Mouse (Mus musculus) urinary bladder, postnatal 10 days (tissue): ENCODE measurements around the gene Rab20.

Source experiments
- DNase-seq: peaks from one replicate; pipeline ENCODE4 v3.0.0; 2022; ENCODE audit warnings: low spot score

The Rab20 gene

GRCm38 (mm10) chr8:11452974-11453373 is 25.5 kb downstream of the Rab20 start:
- no peak for DNase-seq

- DNase-seq, result no peak
Observed at GRCm38 (mm10) chr8:11452559-11452958, 26.0 kb downstream of the Rab20 start.

GRCm38 (mm10) chr8:11452152-11452551 is 26.4 kb downstream of the Rab20 start:
- DNase-seq, result no peak

DNA sequence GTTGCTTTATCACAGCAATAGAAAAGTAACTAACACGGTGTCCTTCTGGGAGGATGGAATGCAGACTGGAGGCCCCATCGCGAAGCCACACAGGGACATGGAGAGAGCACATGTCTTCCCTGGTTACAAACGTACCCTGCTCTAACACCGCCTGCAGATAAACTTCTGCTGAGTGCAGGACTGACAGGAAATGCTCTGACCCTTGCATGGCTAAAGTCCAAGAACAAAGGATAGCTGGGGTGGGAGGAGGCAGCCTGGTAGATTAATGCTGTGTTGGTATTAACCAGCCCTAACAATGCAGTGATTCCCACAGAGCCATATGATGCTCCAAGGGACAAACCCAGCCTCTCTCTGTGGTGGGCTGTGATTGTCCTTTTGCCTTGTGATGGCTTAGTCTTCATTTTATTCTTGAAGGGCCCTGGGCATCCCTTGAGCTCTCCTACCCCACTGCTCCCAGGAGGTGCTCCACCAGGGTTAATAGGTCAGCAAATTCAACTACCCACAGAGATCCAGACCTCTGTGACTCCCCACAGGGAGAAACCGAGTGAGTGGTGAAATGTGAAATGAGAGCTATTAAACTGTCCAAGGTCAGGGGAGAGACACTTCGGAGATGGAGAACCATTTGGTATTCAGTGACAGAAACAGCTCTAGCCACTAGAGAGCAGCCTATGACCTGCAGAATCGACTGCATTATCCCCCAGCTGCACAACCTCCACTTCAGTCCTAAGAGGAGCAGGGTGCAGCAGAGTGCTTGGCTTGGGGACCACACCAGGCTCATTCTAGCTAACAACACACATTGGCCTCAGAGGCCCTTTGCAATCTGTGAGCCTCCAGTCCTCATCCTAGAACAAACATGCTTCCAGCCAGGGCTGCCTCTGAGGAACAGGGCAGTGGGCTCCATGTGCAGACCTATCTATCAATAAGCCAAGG is 28.1 kb downstream of the Rab20 start:
- no peak for DNase-seq

DNA sequence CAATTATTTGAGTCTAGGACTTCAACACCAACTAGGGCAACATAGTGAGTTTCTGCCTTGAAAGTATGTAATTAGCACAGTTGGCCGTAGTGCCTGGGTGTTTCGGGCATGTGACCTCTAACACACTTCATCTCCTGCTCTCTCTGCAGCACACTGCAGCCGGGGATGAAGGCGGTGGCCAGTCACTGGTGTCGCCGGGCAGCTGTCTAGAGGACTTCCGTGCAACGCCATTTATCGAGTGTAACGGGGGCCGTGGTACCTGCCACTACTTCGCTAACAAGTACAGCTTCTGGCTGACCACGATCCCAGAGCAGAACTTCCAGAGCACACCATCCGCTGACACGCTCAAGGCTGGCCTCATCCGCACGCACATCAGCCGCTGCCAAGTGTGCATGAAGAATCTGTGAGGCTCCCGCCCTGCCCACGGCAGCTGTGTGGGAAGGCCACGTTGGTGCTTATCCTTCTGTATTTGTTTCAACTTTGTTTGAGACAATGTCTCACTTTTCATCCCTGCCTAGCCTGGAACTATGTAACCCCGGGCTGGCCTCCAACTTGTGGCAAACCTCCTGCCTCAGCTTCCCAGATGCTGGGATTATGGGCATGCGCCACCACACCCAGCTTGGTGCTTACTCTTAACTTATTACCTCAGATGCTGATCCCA is 30.5 kb downstream of the Rab20 start:
- DNase-seq, result no peak

DNA sequence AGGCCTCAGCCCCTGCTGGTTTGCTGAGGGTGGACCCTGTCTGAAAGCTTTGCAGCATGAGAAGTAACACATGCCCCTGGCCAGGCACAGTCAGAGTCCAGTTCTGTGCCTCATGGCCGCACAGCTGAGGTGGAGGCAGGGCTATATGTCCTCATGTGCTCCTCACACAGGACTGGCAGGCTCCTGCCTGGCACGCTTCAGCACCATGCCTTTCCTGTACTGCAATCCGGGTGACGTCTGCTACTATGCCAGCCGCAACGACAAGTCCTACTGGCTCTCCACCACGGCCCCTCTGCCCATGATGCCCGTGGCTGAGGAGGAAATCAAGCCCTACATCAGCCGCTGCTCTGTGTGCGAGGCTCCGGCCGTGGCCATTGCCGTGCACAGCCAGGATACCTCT is 32.7 kb downstream of the Rab20 start:
- DNase-seq, result no peak

DNA sequence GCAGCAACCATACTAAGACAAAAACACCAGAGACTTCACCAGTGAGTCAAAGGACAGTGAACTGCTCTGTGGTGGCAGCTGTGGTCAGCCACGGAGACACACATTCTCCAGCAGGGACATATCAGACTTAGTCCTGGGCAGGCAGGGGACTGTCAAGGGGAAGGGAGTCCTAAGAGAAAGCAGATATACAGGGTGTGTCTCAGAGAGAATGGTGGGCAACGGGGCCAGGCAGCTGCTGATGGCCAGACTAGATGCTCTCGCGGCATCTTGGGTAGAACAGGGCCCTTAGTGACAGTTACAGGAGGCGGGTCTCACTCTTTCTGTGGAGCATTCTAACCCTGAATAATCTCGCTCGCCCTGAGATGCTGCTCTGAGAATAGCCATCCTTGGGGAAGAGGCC is 34.3 kb downstream of the Rab20 start:
- no peak for DNase-seq

DNA sequence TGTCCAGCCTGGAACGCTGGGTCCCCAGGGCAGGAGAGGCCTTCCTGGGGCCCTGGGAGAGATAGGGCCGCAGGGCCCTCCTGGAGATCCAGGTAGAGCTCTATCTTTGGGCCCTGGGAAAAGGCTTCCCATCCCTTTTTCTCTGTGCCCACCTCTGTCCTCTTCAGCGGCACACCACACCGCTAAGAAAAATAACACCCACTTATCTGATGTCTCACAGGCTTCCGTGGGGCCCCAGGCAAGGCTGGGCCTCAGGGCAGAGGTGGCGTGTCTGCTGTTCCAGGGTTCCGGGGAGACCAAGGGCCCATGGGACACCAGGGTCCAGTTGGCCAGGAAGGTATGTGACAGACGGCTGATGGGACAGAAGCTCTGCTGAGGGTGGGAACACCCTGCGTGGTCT is 34.9 kb downstream of the Rab20 start:
- DNase-seq, result no peak

DNA sequence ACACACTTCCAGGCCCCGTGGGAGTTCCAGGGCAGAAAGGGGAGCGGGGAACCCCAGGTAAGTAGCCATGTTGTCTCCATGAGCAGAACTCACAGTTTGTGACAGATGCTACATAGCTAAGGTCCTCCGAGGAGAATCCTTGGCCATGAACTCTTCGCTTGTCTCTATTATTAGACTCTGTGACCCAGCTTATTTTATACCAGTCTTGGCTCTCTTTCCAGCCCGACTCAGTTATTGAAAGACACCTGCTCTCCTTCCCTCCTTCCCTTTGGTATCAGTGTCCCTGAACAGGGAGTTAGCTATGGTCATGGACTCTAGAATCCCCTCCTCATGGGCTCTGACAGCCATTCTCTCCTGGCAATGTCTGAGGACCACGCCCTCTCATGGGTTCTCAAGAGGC is 37.2 kb downstream of the Rab20 start:
- no peak for DNase-seq

GRCm38 (mm10) chr8:11437862-11438261 is 40.6 kb downstream of the Rab20 start:
- no peak for DNase-seq

DNA sequence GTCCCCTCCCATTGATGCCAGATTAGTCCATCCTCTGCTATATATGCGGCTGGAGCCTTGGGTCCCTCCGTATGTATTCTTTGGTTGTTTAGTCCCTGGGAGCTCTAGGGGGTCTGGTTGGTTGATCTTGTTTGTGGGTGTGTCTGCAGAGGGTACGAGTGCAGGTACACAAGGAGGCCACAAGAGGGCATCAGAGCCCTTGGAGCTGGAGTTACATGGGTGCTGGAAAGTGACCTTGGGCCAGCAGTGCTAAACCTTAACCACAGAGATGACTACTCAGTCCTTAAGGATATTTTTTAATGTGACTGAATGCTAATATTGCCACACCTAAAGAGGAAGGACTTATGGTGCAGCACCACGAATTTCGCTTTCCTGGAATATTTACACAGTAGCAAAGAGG is 47.8 kb downstream of the Rab20 start:
- no peak for DNase-seq

DNA sequence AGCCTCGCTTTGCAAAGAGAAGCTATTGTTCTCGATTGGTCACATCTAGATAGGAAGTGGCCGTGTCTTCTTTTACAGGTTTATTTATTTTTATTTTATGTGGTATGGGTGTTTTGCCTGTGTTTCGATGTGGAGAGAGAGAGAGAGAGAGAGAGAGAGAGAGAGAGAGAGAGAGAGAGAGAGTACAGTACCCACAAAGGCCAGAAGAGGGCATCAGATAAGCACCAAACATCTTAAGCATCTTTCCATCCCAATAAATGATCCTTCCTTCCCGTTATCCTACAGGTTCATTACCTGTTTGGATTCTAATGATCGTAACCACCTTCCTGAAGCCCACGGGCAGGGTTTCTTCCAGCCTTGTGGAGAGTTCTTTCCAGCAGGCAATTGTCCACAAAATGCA is 55.4 kb downstream of the Rab20 start:
- DNase-seq, result no peak

DNA sequence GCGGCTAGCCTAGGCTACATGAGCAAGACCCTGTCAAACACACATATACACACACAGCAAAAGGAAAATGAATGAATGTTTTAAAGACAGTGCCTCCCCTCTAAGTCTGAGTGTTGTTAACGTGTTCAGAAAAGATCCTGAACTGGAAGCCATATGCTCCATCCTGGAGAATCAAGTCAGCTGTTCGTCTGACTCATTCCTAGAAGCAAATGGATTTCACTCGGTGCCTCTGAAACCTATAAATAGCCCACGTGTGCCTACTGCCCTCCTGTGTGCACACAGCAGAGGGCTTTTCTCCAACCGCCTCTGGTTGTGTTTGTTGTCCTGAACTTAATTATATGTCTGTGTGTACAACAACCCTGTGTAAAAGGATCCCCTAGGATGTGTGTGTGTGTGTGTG is 56.5 kb downstream of the Rab20 start:
- no peak for DNase-seq

- no peak for DNase-seq
Observed at GRCm38 (mm10) chr8:11421105-11421504, 57.4 kb downstream of the Rab20 start.

DNA sequence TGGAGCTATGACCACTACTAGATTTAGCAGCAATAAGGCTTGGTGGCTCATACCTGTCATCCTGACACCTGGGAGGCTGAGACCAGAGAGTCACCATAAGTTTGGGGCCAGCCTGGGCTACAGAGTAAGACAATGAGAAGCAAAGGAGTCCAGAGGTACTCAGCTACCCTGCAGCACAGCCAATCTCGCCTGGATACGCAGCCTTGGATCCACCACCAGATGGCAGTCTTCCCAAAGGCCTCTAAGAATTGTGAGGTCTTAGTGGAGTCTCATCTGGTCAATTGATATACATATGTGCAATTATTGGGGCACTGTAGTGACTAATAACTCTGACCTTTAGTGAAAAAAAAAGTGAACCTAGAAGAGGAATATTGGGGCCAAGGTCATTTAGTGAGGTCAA is 58.9 kb downstream of the Rab20 start:
- no peak for DNase-seq

- no peak for DNase-seq
Observed at GRCm38 (mm10) chr8:11419232-11419631, 59.3 kb downstream of the Rab20 start.

- no peak for DNase-seq
Observed at GRCm38 (mm10) chr8:11417762-11418161, 60.7 kb downstream of the Rab20 start.

- no peak for DNase-seq
Observed at GRCm38 (mm10) chr8:11415089-11415488, 63.4 kb downstream of the Rab20 start.

- DNase-seq, result no peak
Observed at GRCm38 (mm10) chr8:11414304-11414703, 64.2 kb downstream of the Rab20 start.

DNA sequence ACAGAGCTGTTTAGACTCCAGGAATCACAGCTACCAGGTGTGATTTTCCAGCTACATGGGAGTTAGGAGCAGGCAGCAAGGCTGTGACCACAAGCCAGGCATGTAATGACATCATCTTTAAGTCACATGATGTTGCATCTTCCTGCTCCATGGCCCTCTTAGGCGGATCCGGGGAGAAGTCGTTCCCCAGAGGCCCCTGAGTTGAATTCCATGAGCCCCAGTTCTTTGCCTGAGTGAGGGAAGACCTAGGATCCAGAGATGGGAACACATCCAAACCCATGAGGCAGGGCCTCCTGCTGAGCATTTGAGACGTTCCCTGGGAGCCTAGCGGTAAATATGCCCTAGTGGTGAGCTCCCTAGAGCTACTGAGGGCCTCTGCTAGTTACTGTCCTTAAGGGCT is 66.1 kb downstream of the Rab20 start:
- no peak for DNase-seq

DNA sequence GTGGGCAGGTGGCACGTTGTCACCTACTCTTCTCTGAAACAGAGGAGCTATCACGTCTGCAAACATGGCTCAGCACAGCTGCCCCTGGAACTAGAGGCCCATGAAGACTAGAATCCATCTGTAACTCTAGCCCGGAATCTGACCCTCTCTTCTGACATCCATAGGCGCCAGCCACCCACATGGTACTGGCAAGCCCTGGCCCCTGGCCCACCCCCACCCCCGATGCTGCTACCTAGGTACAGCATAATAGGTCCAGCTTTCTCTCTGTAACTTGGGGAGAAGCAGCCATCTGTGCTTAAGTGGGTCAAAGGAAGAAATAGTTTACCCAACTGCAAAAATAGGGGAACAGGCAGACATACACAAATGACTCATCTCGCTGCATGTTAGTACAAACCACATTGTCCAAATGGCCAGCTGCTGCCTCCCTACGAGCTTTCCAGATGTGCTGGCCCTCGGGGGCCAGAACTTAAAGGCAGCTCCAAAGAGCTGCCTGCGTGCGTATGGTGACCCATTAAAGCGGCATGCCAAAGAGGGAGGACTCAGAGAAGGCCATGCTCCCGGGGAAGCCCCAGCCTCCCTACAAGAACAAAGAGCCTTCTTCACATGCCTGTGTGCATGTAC is 66.9 kb downstream of the Rab20 start:
- no peak for DNase-seq

- DNase-seq, result no peak
Observed at GRCm38 (mm10) chr8:11405722-11406481, 72.6 kb downstream of the Rab20 start.
